Mouse (Mus musculus): ENCODE data around the gene Smg6. TPM values are rescaled to one million over a fixed set of nuclear protein-coding genes. Genes with fewer than 3 reads are reported as not detected.

Gene Smg6
- polyA plus RNA-seq, 1 experiment from 2014 or later = 11.0 TPM

DNA sequence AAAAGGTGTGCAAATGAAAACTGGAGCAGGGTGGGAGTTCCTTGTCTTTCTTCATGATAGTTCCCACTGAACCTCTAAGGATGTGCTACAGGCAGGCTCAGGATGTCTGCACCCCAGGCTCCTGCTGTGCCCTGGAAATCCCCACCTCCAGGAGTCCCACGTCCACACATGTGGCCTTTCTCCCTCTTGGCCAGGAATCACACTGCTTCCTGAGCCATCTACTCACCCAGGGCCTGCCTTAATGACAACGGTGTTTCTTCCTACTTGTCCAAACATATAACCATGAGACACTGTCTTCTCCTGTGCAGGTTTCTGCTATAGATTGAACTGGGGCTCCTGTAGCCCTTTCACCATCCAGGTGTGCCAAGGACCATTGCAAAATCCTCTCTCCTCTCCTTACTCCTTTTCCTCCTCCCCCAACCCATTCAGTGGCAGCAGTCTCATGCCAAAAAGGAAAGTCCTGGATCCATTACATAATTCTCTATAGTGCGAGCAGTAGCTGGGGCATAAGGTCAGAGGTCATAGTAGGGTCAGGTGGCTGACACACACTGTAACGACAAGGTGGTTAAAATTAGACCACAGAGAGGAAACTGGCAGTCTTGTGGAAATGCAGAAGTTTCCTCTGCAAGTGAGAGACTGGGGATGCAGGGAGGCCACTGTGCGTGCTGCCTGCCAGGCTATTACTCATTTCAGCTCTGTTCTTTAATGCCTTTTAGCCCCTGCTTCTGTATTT lies 211.2 kb downstream of the Smg6 start:
- peaks cover 83% of the 10 kb centered on the region for H3K4me1 ChIP-seq
- H3K27ac ChIP-seq (replicated peaks) = peak overlapping the region; percentile 96
- peaks cover 1% of the 10 kb centered on the region for H3K36me3 ChIP-seq
- no peak overlapping the region for H3K4me2 ChIP-seq
- no peak for ATAC-seq (ENCODE audit: extremely low read depth, insufficient number of reproducible peaks, low FRiP score, low TSS enrichment)
- peak overlapping the region; percentile 58 for H3K9ac ChIP-seq
- 43% methylated on average over 5 of the region's 5 CpGs for WGBS
- H3K4me3 ChIP-seq = no peak overlapping the region
- no peaks in the 10 kb centered on the region for H3K9me3 ChIP-seq
- no peaks in the 10 kb centered on the region for H3K27me3 ChIP-seq (replicated peaks)

DNA sequence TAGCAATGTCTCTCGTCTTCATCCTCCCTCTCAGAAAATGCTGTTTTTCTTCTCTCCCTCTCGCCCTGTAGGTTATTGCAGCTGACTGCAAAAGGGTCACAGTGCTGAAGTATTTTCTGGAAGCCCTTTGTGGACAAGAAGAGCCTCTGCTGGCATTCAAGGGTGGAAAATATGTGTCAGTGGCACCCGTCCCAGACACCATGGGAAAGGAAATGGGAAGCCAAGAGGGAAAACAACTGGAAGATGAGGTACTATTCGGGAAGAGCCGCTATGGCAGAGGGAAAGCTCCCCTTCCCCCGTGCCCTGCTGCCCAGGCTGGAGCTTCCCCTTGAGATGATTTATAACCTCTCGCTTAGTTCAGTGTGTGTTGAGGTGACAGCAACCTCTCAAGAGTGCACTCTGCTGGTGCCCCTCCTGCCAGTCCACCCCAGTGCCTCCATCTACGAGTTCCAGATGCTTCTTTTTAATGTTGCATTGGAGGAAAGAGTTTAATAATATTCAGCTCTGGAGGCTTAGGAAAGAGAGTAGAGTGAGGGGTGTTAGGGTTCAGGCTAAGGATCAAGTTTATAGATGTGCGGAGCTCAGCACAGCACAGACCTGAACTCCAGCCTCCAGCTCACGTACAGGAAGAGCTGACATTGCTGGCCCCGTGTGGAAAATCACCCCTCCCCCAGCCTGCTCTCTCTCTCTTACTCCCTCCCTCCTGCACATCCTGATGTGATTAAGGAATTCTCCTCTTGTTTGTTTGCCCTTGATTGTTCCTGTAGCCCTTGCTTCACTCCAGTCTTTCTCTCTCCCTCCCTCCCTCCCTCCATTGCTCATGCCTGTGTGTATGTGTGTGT lies 213.7 kb downstream of the Smg6 start:
- ATAC-seq (ENCODE audit: extremely low read depth, insufficient number of reproducible peaks, low FRiP score, low TSS enrichment) = peak; percentile 18; the same call in 1 of the 2 replicates
- H3K9ac ChIP-seq = peak overlapping the region; percentile 62
- H3K9me3 ChIP-seq = no peaks in the 10 kb centered on the region
- 24% methylated on average over 11 of the region's 11 CpGs for WGBS
- peak overlapping the region; percentile 35 for H3K4me2 ChIP-seq
- H3K4me3 ChIP-seq = no peak overlapping the region
- no peaks in the 10 kb centered on the region for H3K27me3 ChIP-seq (replicated peaks)
- peaks cover 74% of the 10 kb centered on the region for H3K4me1 ChIP-seq
- peaks cover 23% of the 10 kb centered on the region for H3K36me3 ChIP-seq
- H3K27ac ChIP-seq (replicated peaks) = peak overlapping the region; percentile 96

DNA sequence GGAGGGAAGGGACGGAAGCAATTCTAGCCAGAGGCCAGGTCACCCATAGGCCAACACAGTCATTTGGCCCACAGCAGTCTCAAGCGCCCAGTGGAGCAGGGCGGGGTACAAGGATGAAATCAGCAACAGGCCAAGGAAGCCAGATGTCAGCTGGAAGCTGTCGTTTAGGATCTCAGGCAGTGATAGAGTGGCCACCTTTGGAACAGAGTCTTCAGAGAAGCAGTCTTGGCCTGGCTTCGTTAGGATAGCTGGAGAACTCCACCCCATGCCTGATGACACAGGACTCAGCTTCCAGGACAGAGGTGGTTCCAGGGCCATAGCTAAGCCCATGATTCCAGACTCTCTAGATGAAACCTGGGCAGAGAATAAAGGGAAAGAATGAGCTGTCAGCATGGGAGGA lies 214.8 kb downstream of the Smg6 start:
- Histone ChIP-seq H3K4me3 (no peak overlapping the region), H3K9ac (no peak overlapping the region), H3K27ac (replicated peaks) (peak overlapping the region; percentile 96), H3K4me2 (no peak overlapping the region), H3K27me3 (replicated peaks) (no peaks in the 10 kb centered on the region), H3K4me1 (peaks cover 69% of the 10 kb centered on the region), H3K36me3 (peaks cover 33% of the 10 kb centered on the region), H3K9me3 (no peaks in the 10 kb centered on the region)
- ATAC-seq (ENCODE audit: extremely low read depth, insufficient number of reproducible peaks, low FRiP score, low TSS enrichment) = no peak
- WGBS = 63% methylated on average over 5 of the region's 5 CpGs

GRCm38 (mm10) chr11:75141038-75141437 lies 215.4 kb downstream of the Smg6 start:
- no peak overlapping the region for H3K9ac ChIP-seq
- no peak overlapping the region for H3K4me2 ChIP-seq
- ATAC-seq (ENCODE audit: extremely low read depth, insufficient number of reproducible peaks, low FRiP score, low TSS enrichment) = no peak
- no peaks in the 10 kb centered on the region for H3K27me3 ChIP-seq (replicated peaks)
- H3K27ac ChIP-seq (replicated peaks) = peak overlapping the region; percentile 96
- no peak overlapping the region for H3K4me3 ChIP-seq
- H3K4me1 ChIP-seq = peaks cover 73% of the 10 kb centered on the region
- H3K9me3 ChIP-seq = no peaks in the 10 kb centered on the region
- WGBS = 71% methylated on average over 3 of the region's 3 CpGs
- peaks cover 35% of the 10 kb centered on the region for H3K36me3 ChIP-seq

DNA sequence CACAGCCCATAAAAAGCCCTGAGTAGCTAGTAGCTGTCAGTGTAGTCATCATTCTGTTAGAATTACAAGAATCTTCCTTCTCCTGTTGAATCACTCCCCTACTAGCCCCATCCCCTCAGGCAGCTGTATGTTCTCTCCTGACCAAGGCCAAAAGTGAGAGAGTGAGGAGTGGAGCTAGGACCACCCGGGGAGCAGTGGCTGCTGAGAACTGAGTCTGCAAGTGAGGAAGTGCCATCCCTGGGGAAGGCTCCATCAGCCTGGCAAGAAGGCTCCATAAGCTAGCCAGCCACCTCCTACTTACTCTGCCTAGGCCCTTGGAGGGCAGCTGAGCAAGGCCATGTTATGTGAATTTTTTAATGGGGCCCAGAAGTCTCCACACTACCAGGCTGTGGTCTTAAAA lies 216.3 kb downstream of the Smg6 start:
- Histone ChIP-seq H3K27me3 (replicated peaks) (no peaks in the 10 kb centered on the region), H3K9me3 (no peaks in the 10 kb centered on the region), H3K27ac (replicated peaks) (peak overlapping the region; percentile 96), H3K36me3 (peaks cover 35% of the 10 kb centered on the region), H3K4me1 (peaks cover 71% of the 10 kb centered on the region), H3K4me2 (no peak overlapping the region), H3K9ac (peak overlapping the region; percentile 44; the same call in 1 of the 2 replicates), H3K4me3 (no peak overlapping the region)
- WGBS = 23% methylated on average over 1 of the region's 1 CpGs
- ATAC-seq (ENCODE audit: extremely low read depth, insufficient number of reproducible peaks, low FRiP score, low TSS enrichment) = no peak

DNA sequence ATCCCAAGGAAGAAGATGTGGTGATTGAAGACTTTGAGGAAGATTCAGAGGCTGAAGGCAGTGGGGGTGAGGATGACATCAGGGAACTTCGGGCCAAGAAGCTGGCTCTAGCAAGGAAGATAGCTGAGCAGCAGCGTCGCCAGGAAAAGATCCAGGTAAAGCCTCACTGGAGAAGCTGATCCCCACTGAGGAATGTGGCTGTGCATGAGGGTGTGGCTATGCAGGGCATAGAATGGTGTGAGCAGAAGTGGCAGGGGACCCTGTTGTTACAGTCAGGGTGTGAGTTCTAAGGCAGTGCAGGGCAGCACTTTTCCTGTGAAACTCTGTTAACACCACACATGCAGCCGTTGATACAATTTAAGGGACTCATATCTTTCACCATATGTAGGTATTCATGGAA lies 217.1 kb downstream of the Smg6 start:
- H3K36me3 ChIP-seq = peaks cover 35% of the 10 kb centered on the region
- WGBS = 64% methylated on average over 4 of the region's 4 CpGs
- no peak overlapping the region for H3K27ac ChIP-seq (replicated peaks)
- H3K27me3 ChIP-seq (replicated peaks) = no peaks in the 10 kb centered on the region
- H3K4me3 ChIP-seq = no peak overlapping the region
- ATAC-seq (ENCODE audit: extremely low read depth, insufficient number of reproducible peaks, low FRiP score, low TSS enrichment) = no peak
- H3K9ac ChIP-seq = no peak overlapping the region
- H3K9me3 ChIP-seq = no peaks in the 10 kb centered on the region
- H3K4me2 ChIP-seq = no peak overlapping the region
- peaks cover 71% of the 10 kb centered on the region for H3K4me1 ChIP-seq

- 82% methylated on average over 2 of the region's 2 CpGs for WGBS
- ATAC-seq (ENCODE audit: extremely low read depth, insufficient number of reproducible peaks, low FRiP score, low TSS enrichment) = no peak
Measured at GRCm38 (mm10) chr11:75145841-75146240, 220.2 kb downstream of the Smg6 start.

GRCm38 (mm10) chr11:75147106-75147845 lies 221.7 kb downstream of the Smg6 start:
- Histone ChIP-seq H3K27me3 (replicated peaks) (no peaks in the 10 kb centered on the region), H3K27ac (replicated peaks) (peak overlapping the region; percentile 88), H3K36me3 (peaks cover 57% of the 10 kb centered on the region), H3K9me3 (no peaks in the 10 kb centered on the region), H3K4me3 (no peak overlapping the region), H3K4me2 (peak overlapping the region; percentile 18; the same call in 1 of the 2 replicates), H3K9ac (peak overlapping the region; percentile 65), H3K4me1 (peaks cover 38% of the 10 kb centered on the region)
- WGBS = 29% methylated on average over 11 of the region's 11 CpGs
- no peak for ATAC-seq (ENCODE audit: extremely low read depth, insufficient number of reproducible peaks, low FRiP score, low TSS enrichment)

More at GRCm38 (mm10) chr11:75145841-75146240, 220.2 kb downstream of the Smg6 start:
- no peaks in the 10 kb centered on the region for H3K9me3 ChIP-seq
- peaks cover 56% of the 10 kb centered on the region for H3K36me3 ChIP-seq
- no peak overlapping the region for H3K4me2 ChIP-seq
- H3K9ac ChIP-seq = no peak overlapping the region
- no peaks in the 10 kb centered on the region for H3K27me3 ChIP-seq (replicated peaks)
- H3K4me3 ChIP-seq = no peak overlapping the region
- peak overlapping the region; percentile 39; the same call in 1 of the 2 replicates for H3K27ac ChIP-seq (replicated peaks)
- peaks cover 52% of the 10 kb centered on the region for H3K4me1 ChIP-seq

GRCm38 (mm10) chr11:75147846-75148168 lies 222.2 kb downstream of the Smg6 start:
- Histone ChIP-seq H3K9ac (peak overlapping the region; percentile 65), H3K4me2 (no peak overlapping the region), H3K36me3 (peaks cover 53% of the 10 kb centered on the region)

DNA sequence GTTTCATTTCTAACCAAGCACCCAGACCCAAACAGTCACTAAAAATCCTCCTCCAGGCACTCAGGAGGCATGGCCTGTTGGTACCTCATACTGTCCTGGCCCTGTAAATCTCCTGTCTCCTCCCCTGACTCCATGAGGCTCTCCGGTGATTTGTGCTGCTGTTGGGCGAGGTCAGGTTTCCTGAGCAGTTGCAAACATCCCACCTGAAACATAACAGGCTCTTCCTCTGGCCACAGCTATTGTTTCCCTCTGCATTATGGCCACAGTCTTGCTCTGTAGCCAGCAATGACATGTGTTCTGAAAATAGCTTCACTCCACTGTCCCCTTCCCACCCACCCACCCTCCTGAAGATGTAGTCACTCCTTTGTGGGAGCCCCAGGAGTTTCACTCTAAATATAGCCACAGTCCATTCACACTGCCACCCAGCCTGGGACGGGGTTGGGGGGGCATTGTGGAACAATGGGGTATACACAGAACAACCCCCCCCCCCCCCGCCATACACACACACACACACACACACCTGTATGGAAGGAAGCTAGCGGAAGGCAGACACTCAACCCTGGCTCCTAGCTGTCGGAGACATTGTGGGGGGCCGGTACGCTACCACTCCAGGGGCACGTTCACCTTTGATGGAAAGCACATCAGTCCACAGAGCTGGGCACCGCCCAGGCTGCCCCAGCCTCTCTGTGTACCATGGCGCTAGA lies 222.9 kb downstream of the Smg6 start:
- ATAC-seq (ENCODE audit: extremely low read depth, insufficient number of reproducible peaks, low FRiP score, low TSS enrichment) = no peak
- H3K9ac ChIP-seq = peak overlapping the region; percentile 65
- 82% methylated on average over 11 of the region's 11 CpGs for WGBS

More at GRCm38 (mm10) chr11:75147846-75148168, 222.2 kb downstream of the Smg6 start:
- Histone ChIP-seq H3K4me1 (peaks cover 39% of the 10 kb centered on the region), H3K27me3 (replicated peaks) (no peaks in the 10 kb centered on the region), H3K9me3 (no peaks in the 10 kb centered on the region), H3K27ac (replicated peaks) (peak overlapping the region; percentile 88), H3K4me3 (no peak overlapping the region)
- ATAC-seq (ENCODE audit: extremely low read depth, insufficient number of reproducible peaks, low FRiP score, low TSS enrichment) = peak; percentile 61; the same call in 1 of the 2 replicates
- WGBS = 29% methylated on average over 3 of the region's 3 CpGs

More for the DNA sequence above, 222.9 kb downstream of the Smg6 start:
- peaks cover 41% of the 10 kb centered on the region for H3K4me1 ChIP-seq
- no peak overlapping the region for H3K4me3 ChIP-seq
- no peak overlapping the region for H3K4me2 ChIP-seq
- H3K27ac ChIP-seq (replicated peaks) = peak overlapping the region; percentile 88
- H3K27me3 ChIP-seq (replicated peaks) = no peaks in the 10 kb centered on the region
- no peaks in the 10 kb centered on the region for H3K9me3 ChIP-seq
- peaks cover 49% of the 10 kb centered on the region for H3K36me3 ChIP-seq

Data from heart, embryonic 13.5 days (tissue).